Mouse (Mus musculus): ENCODE data around the gene Dhps.
"Not testable (repeated sequence)": the region's sequence is repeated elsewhere in the genome, so short reads cannot be mapped to it uniquely, and the experiment has no call there.

Gene Dhps

GRCm38 (mm10) chr8:85065213-85065612, 6.3 kb upstream of the Dhps start:
- DNase-seq, result peak; percentile 89

- no peak for DNase-seq
Measured at GRCm38 (mm10) chr8:85067155-85067554, 4.4 kb upstream of the Dhps start.

- no peak for DNase-seq
Measured at GRCm38 (mm10) chr8:85067982-85068381, 3.6 kb upstream of the Dhps start, which contains the start of gene Gm5741. Gene Gm5741 (minus strand): TSS chr8:85067982.

GRCm38 (mm10) chr8:85071041-85071440, 516 bp upstream of the Dhps start:
- peak; percentile 48 for DNase-seq

GRCm38 (mm10) chr8:85072364-85072929, 890 bp downstream of the Dhps start:
- no peak for DNase-seq

GRCm38 (mm10) chr8:85073041-85073612, 1.6 kb downstream of the Dhps start:
- DNase-seq, result no peak

- DNase-seq, result no peak
Measured at GRCm38 (mm10) chr8:85074167-85074566, 2.6 kb downstream of the Dhps start.

- no peak for DNase-seq
Measured at GRCm38 (mm10) chr8:85074617-85075016, 3.1 kb downstream of the Dhps start.

- peak; percentile 65 for DNase-seq
Measured at GRCm38 (mm10) chr8:85076001-85076400, 4.4 kb downstream of the Dhps start.

GRCm38 (mm10) chr8:85076993-85077392, 5.4 kb downstream of the Dhps start:
- peak; percentile 74 for DNase-seq

GRCm38 (mm10) chr8:85080214-85080531, 8.6 kb downstream of the Dhps start:
- no peak for DNase-seq

- peak; percentile 75 for DNase-seq
Measured at GRCm38 (mm10) chr8:85080532-85081215, 9.1 kb downstream of the Dhps start, which contains the start of gene Wdr83os. Gene Wdr83os (plus strand): TSS chr8:85080740.

GRCm38 (mm10) chr8:85081216-85081555, 9.6 kb downstream of the Dhps start, which contains the start of gene Wdr83:
Gene Wdr83 (minus strand): TSS chr8:85081306.
- no peak for DNase-seq

- not testable (repeated sequence) for DNase-seq
Measured at GRCm38 (mm10) chr8:85082169-85082568, 10.6 kb downstream of the Dhps start.

- DNase-seq, result peak; percentile 92
Measured at GRCm38 (mm10) chr8:85083108-85083813, 11.7 kb downstream of the Dhps start, which contains the start of gene Man2b1. Gene Man2b1 (plus strand): TSS chr8:85083270.

- no peak for DNase-seq
Measured at GRCm38 (mm10) chr8:85084633-85085032, 13.1 kb downstream of the Dhps start.

- no peak for DNase-seq
Measured at GRCm38 (mm10) chr8:85086238-85086637, 14.7 kb downstream of the Dhps start.

- no peak for DNase-seq
Measured at GRCm38 (mm10) chr8:85088771-85089170, 17.2 kb downstream of the Dhps start.

- DNase-seq, result no peak
Measured at GRCm38 (mm10) chr8:85090856-85091255, 19.3 kb downstream of the Dhps start.

- DNase-seq, result no peak
Measured at GRCm38 (mm10) chr8:85091526-85092090, 20.1 kb downstream of the Dhps start.

GRCm38 (mm10) chr8:85095051-85095450, 23.5 kb downstream of the Dhps start:
- DNase-seq, result no peak

- no peak for DNase-seq
Measured at GRCm38 (mm10) chr8:85095566-85095965, 24.0 kb downstream of the Dhps start.

GRCm38 (mm10) chr8:85096196-85096595, 24.6 kb downstream of the Dhps start:
- DNase-seq, result no peak
